Mouse (Mus musculus): ENCODE measurements around the gene Dock3. TPM values are rescaled to one million over a fixed set of nuclear protein-coding genes. Genes with fewer than 3 reads are reported as not detected.

Gene Dock3
- polyA plus RNA-seq, 1 experiment from 2014 or later = 0.42 TPM

DNA sequence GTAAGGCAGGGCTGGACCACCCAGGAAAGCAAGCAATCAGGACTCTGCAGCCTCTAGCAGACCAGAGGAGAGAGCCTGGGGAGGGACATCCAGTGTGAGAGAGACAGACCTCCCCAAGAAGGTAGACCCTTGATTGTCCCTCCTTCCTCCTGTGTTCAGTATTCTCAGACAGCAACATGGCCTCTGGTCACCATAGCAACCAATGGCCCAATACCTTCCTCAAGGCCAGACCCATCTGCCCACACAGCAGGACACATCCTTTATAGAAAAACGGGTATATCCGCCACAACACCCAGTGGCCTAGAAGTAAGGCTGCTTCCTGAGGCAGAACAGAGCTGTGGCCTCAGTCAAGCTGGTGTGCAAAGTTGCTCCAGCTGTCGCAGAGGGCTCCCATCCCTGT, 23.9 kb upstream of the Dock3 start:
- Histone ChIP-seq H3K9me3 (ENCODE audit: control insufficient read depth, low read length) (no peaks in the 10 kb centered on the region), H3K4me3 (ENCODE audit: control insufficient read depth in 1 of 2, insufficient read depth in 1 of 2, low read depth in 1 of 2, low read length in 2 of 2) (no peak overlapping the region), H3K9ac (ENCODE audit: low read length) (no peak overlapping the region), H3K27ac (replicated peaks in 1 of 2; ENCODE audit: control insufficient read depth in 1 of 2, insufficient read depth in 1 of 2, low read depth in 2 of 2, low read length in 2 of 2) (no peak overlapping the region), H3K36me3 (ENCODE audit: control insufficient read depth, insufficient read depth, low read length) (no peaks in the 10 kb centered on the region), H3K27me3 (ENCODE audit: control insufficient read depth, insufficient read depth, low read length) (no peaks in the 10 kb centered on the region), H3K4me1 (ENCODE audit: control insufficient read depth in 2 of 2, insufficient read depth in 2 of 2, low read length in 2 of 2) (peaks cover 25 to 39% of the 10 kb centered on the region in 2 experiments), H3K4me2 (ENCODE audit: low read length) (no peak overlapping the region)
- ATAC-seq (ENCODE audit: insufficient number of reproducible peaks, insufficient read depth, low FRiP score, low read depth) = no peak
- WGBS = 68% methylated on average over 3 of the region's 3 CpGs

DNA sequence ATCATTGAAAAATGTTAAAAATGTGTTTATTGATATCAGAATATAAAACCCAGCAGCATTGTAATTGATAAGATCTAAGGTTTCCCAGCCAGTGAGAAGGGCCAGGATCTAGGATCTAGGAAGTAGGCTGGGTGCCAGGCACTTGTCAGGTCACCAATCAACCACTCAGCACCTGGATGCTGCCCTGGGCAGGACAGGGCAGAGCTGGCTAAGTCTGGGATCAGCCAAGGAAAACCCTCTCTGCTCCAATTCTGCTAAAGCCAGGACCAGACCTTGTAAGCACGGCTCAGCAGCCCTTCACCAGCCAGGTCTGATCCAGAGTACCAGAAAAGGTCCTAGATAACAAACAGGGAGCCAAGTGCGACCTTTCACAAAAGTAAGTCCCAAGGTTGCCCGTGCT, 23.2 kb upstream of the Dock3 start:
- WGBS = 60% methylated on average over 3 of the region's 3 CpGs
- H3K9me3 ChIP-seq (ENCODE audit: control insufficient read depth, low read length) = no peaks in the 10 kb centered on the region
- H3K36me3 ChIP-seq (ENCODE audit: control insufficient read depth, insufficient read depth, low read length) = no peaks in the 10 kb centered on the region
- peak overlapping the region in 1 of 2 experiments; percentile 74; a peak in 1 of 4 replicates for H3K27ac ChIP-seq (replicated peaks in 1 of 2; ENCODE audit: control insufficient read depth in 1 of 2, insufficient read depth in 1 of 2, low read depth in 2 of 2, low read length in 2 of 2)
- H3K4me1 ChIP-seq (ENCODE audit: control insufficient read depth in 2 of 2, insufficient read depth in 2 of 2, low read length in 2 of 2) = peaks cover 22 to 34% of the 10 kb centered on the region in 2 experiments
- ATAC-seq (ENCODE audit: insufficient number of reproducible peaks, insufficient read depth, low FRiP score, low read depth) = no peak
- H3K9ac ChIP-seq (ENCODE audit: low read length) = 0 out of 2 replicates have a peak overlapping the region, but pooled peaks have one; percentile 38
- no peaks in the 10 kb centered on the region for H3K27me3 ChIP-seq (ENCODE audit: control insufficient read depth, insufficient read depth, low read length)
- H3K4me3 ChIP-seq (ENCODE audit: control insufficient read depth in 1 of 2, insufficient read depth in 1 of 2, low read depth in 1 of 2, low read length in 2 of 2) = no peak overlapping the region
- peak overlapping the region; percentile 57 for H3K4me2 ChIP-seq (ENCODE audit: low read length)

DNA sequence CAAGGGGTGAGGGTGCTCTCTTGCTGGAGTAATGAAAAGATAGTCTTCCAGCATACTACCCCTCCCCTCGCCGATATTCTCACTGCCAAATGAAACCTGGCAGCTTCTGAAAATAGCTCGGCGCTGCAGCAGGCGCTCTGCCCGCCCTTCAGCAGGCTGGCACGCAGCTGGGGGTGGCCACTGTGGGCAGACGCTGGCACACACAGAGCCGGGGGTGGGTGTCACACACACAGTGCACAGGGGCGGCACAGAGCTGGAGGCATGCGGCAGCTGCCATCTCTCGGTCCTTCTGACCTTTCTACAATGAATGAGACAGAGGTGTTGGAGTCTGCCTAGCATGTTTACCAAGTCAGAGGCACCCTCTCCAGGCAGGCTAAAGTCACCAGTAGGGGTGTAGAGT, 22.8 kb upstream of the Dock3 start:
- Histone ChIP-seq H3K4me2 (ENCODE audit: low read length) (peak overlapping the region; percentile 57), H3K9me3 (ENCODE audit: control insufficient read depth, low read length) (no peaks in the 10 kb centered on the region)

DNA sequence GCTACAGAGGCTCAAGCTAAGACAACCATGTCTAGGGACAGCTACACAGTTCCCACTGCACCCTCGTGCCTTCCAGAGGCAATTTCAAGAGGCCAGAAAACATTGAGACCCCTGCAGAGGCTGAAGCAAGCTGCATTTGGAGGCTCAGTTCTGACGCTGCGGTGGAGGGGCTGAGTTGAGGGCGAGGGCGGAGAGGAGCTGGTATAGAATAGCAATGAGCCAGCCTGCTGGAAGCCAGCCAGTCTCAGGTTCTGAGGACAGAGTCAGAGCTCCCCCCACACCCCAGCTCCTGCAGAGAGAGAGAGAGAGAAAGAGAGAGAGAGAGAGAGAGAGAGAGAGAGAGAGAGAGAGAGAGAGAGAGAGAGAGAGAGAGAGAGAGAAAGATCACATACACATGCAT, 20.5 kb upstream of the Dock3 start:
- Histone ChIP-seq H3K9ac (ENCODE audit: low read length) (no peak overlapping the region; the same call in 1 of the 2 replicates), H3K4me2 (ENCODE audit: low read length) (peak overlapping the region; percentile 34; the same call in 1 of the 2 replicates), H3K4me3 (ENCODE audit: control insufficient read depth in 1 of 2, insufficient read depth in 1 of 2, low read depth in 1 of 2, low read length in 2 of 2) (no peak overlapping the region), H3K36me3 (ENCODE audit: control insufficient read depth, insufficient read depth, low read length) (no peaks in the 10 kb centered on the region), H3K27ac (replicated peaks in 1 of 2; ENCODE audit: control insufficient read depth in 1 of 2, insufficient read depth in 1 of 2, low read depth in 2 of 2, low read length in 2 of 2) (no peak overlapping the region), H3K27me3 (ENCODE audit: control insufficient read depth, insufficient read depth, low read length) (no peaks in the 10 kb centered on the region), H3K9me3 (ENCODE audit: control insufficient read depth, low read length) (no peaks in the 10 kb centered on the region), H3K4me1 (ENCODE audit: control insufficient read depth in 2 of 2, insufficient read depth in 2 of 2, low read length in 2 of 2) (peaks cover 10 to 23% of the 10 kb centered on the region in 2 experiments)
- WGBS = 8% methylated on average over 5 of the region's 5 CpGs
- ATAC-seq (ENCODE audit: insufficient number of reproducible peaks, insufficient read depth, low FRiP score, low read depth) = no peak

More for the DNA sequence above, 22.8 kb upstream of the Dock3 start:
- H3K4me1 ChIP-seq (ENCODE audit: control insufficient read depth in 2 of 2, insufficient read depth in 2 of 2, low read length in 2 of 2) = peaks cover 18 to 29% of the 10 kb centered on the region in 2 experiments
- no peaks in the 10 kb centered on the region for H3K36me3 ChIP-seq (ENCODE audit: control insufficient read depth, insufficient read depth, low read length)
- peak overlapping the region in 1 of 2 experiments; percentile 6; a peak in 1 of 4 replicates for H3K4me3 ChIP-seq (ENCODE audit: control insufficient read depth in 1 of 2, insufficient read depth in 1 of 2, low read depth in 1 of 2, low read length in 2 of 2)
- H3K27ac ChIP-seq (replicated peaks in 1 of 2; ENCODE audit: control insufficient read depth in 1 of 2, insufficient read depth in 1 of 2, low read depth in 2 of 2, low read length in 2 of 2) = peak overlapping the region in 1 of 2 experiments; percentile 74; a peak in 2 of 4 replicates
- no peaks in the 10 kb centered on the region for H3K27me3 ChIP-seq (ENCODE audit: control insufficient read depth, insufficient read depth, low read length)
- WGBS = 38% methylated on average over 12 of the region's 12 CpGs
- peak; percentile 58 for ATAC-seq (ENCODE audit: insufficient number of reproducible peaks, insufficient read depth, low FRiP score, low read depth)
- 0 out of 2 replicates have a peak overlapping the region, but pooled peaks have one; percentile 38 for H3K9ac ChIP-seq (ENCODE audit: low read length)

DNA sequence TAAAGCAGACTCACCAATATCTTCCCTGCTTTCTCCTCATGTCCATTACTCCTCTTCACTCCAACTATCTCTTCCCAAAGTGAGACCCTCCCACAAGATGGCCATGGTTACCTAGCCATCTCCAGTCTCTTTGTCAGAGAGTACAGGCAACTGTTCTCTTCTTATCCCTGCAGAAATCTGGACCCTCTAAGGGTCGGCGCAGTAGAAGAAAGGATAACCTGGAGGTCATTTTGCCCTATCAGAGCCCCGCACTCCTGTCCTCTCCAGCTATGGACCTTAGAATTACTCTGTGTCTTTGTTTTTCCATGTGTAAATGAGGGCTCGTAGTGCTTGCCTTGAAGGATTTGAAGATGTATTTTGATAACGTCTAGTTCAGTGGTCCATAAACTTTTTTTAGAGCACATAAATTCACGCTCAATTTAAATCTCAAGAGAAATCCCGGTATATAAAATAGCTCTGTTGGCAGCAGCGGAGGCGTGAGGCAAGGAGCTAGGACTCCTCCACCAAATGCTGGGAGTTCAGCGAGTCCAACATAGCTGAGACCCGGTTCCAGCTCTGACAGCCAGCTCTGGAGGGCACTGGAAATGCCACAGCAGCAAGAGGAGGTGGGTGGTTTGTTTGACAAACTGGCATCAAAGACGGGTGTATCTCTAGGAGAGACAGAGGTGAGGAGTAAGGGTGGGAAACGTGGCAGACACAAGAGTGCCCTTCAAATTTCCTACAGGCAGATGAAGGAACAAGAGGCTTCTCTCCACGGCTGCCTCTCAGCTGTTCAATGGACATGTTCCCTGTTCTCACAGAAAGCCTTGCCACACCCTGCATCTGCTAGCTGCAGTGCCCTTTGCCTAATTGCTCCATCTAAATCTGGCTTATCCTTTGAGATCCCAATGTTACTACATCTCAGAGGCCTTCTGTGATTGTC, 19.0 kb upstream of the Dock3 start:
- Histone ChIP-seq H3K27ac (replicated peaks in 1 of 2; ENCODE audit: control insufficient read depth in 1 of 2, insufficient read depth in 1 of 2, low read depth in 2 of 2, low read length in 2 of 2) (no peak overlapping the region), H3K36me3 (ENCODE audit: control insufficient read depth, insufficient read depth, low read length) (no peaks in the 10 kb centered on the region), H3K9me3 (ENCODE audit: control insufficient read depth, low read length) (no peaks in the 10 kb centered on the region), H3K4me3 (ENCODE audit: control insufficient read depth in 1 of 2, insufficient read depth in 1 of 2, low read depth in 1 of 2, low read length in 2 of 2) (no peak overlapping the region), H3K4me2 (ENCODE audit: low read length) (no peak overlapping the region), H3K9ac (ENCODE audit: low read length) (no peak overlapping the region), H3K27me3 (ENCODE audit: control insufficient read depth, insufficient read depth, low read length) (peaks cover 3% of the 10 kb centered on the region; the same call in 1 of the 2 replicates), H3K4me1 (ENCODE audit: control insufficient read depth in 2 of 2, insufficient read depth in 2 of 2, low read length in 2 of 2) (peaks cover 10 to 23% of the 10 kb centered on the region in 2 experiments)
- ATAC-seq (ENCODE audit: insufficient number of reproducible peaks, insufficient read depth, low FRiP score, low read depth) = no peak
- 77% methylated on average over 14 of the region's 14 CpGs for WGBS

DNA sequence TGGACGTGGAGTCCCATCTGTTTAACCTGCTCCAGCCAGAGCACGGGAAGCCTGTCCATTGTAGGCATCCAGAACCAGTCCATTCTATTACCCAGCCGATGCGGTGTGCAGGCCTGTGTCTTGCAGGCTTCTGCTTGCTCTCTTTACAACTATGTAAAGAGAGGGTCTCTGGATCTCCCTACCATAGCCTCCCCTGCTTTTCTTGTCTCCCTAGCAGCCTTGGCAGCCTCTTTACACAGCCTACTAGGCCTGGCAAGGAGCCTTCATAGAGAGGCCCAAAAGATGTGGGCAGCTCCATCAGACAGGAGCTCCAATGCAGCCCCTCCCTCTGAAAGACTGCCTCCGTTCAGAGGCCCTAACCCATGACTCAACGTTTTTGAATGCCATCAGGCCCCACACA, 17.4 kb upstream of the Dock3 start:
- H3K4me1 ChIP-seq (ENCODE audit: control insufficient read depth in 2 of 2, insufficient read depth in 2 of 2, low read length in 2 of 2) = peaks cover 5 to 8% of the 10 kb centered on the region in 2 experiments; a peak in 3 of 4 replicates
- no peak overlapping the region for H3K4me2 ChIP-seq (ENCODE audit: low read length)
- peaks cover 3% of the 10 kb centered on the region; the same call in 1 of the 2 replicates for H3K27me3 ChIP-seq (ENCODE audit: control insufficient read depth, insufficient read depth, low read length)
- ATAC-seq (ENCODE audit: insufficient number of reproducible peaks, insufficient read depth, low FRiP score, low read depth) = no peak
- 67% methylated on average over 6 of the region's 6 CpGs for WGBS
- H3K9ac ChIP-seq (ENCODE audit: low read length) = no peak overlapping the region
- no peak overlapping the region for H3K27ac ChIP-seq (replicated peaks in 1 of 2; ENCODE audit: control insufficient read depth in 1 of 2, insufficient read depth in 1 of 2, low read depth in 2 of 2, low read length in 2 of 2)
- H3K36me3 ChIP-seq (ENCODE audit: control insufficient read depth, insufficient read depth, low read length) = no peaks in the 10 kb centered on the region
- H3K4me3 ChIP-seq (ENCODE audit: control insufficient read depth in 1 of 2, insufficient read depth in 1 of 2, low read depth in 1 of 2, low read length in 2 of 2) = no peak overlapping the region
- H3K9me3 ChIP-seq (ENCODE audit: control insufficient read depth, low read length) = no peaks in the 10 kb centered on the region

DNA sequence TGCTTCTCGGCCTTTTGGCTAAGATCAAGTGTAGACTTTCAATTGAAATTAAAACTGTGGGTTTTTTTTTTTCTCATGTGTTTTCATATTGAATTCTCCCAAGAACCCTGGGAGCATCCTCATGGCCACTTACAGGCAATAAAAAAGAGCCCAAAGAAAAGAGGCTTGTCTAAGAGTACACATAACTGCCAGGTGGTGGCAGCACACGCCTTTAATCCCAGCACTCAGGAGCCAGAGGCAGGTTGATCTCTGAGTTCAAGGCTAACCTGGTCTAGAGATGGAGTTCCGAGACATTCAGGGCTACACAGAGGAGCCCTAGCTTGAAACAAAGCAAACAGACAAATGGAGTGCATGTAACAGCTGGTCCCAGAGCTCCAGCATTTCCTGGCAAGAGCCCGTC, 14.5 kb upstream of the Dock3 start:
- Histone ChIP-seq H3K36me3 (ENCODE audit: control insufficient read depth, insufficient read depth, low read length) (no peaks in the 10 kb centered on the region), H3K9ac (ENCODE audit: low read length) (no peak overlapping the region), H3K4me3 (ENCODE audit: control insufficient read depth in 1 of 2, insufficient read depth in 1 of 2, low read depth in 1 of 2, low read length in 2 of 2) (no peak overlapping the region), H3K9me3 (ENCODE audit: control insufficient read depth, low read length) (no peaks in the 10 kb centered on the region), H3K27me3 (ENCODE audit: control insufficient read depth, insufficient read depth, low read length) (peaks cover 3% of the 10 kb centered on the region; the same call in 1 of the 2 replicates), H3K4me1 (ENCODE audit: control insufficient read depth in 2 of 2, insufficient read depth in 2 of 2, low read length in 2 of 2) (no peaks in the 10 kb centered on the region), H3K4me2 (ENCODE audit: low read length) (no peak overlapping the region), H3K27ac (replicated peaks in 1 of 2; ENCODE audit: control insufficient read depth in 1 of 2, insufficient read depth in 1 of 2, low read depth in 2 of 2, low read length in 2 of 2) (no peak overlapping the region)
- ATAC-seq (ENCODE audit: insufficient number of reproducible peaks, insufficient read depth, low FRiP score, low read depth) = no peak
- WGBS = 56% methylated on average over 4 of the region's 4 CpGs
